In genomic region chr13:56428724-56429500, GRCm38 (mm10) we compare ENCODE assay signal across 8 mouse cellular contexts. TPM values are rescaled to one million over a fixed set of nuclear protein-coding genes. Genes with fewer than 3 reads are reported as not detected.
DNase-seq lines count a peak whose midpoint lies in the region; ATAC-seq and TF ChIP-seq lines count a peak whose summit lies in the region.

No protein-coding gene starts in this region.

- H3K4me1 ChIP-seq in embryonic facial prominence, embryonic 14.5 days (ENCODE audit: control insufficient read depth, insufficient read depth, low read length): no peaks in the 10 kb centered on the region
- no peaks in the 10 kb centered on the region for H3K4me1 ChIP-seq in heart, postnatal 0 days (ENCODE audit: control insufficient read depth, insufficient read depth)
- H3K4me1 ChIP-seq in lung, embryonic 14.5 days (ENCODE audit: insufficient read depth): no peaks in the 10 kb centered on the region

- ATAC-seq in embryonic facial prominence, embryonic 14.5 days (ENCODE audit: low read depth): peak; percentile 73
- peak; percentile 67; the same call in 1 of the 2 replicates for ATAC-seq in heart, postnatal 0 days (ENCODE audit: insufficient read depth, low read depth)
- peak; percentile 67 for ATAC-seq in lung, embryonic 14.5 days (ENCODE audit: insufficient read depth)

- H3K27ac ChIP-seq in embryonic facial prominence, embryonic 14.5 days (replicated peaks; ENCODE audit: low read depth, low read length): no peak overlapping the region
- no peak overlapping the region for H3K27ac ChIP-seq in heart, postnatal 0 days (ENCODE audit: low read depth)
- H3K27ac ChIP-seq in lung, embryonic 14.5 days (ENCODE audit: low read depth): no peak overlapping the region

- 31% methylated on average over 16 of the region's 16 CpGs for WGBS in embryonic facial prominence, embryonic 14.5 days
- WGBS in heart, postnatal 0 days: 33% methylated on average over 16 of the region's 16 CpGs
- 29% methylated on average over 16 of the region's 16 CpGs for WGBS in lung, embryonic 14.5 days

- TF ChIP-seq EP300 in heart, postnatal 0 days (IDR thresholded peaks at IDR 0.05; ENCODE audit: low read depth): no peak

- H3K4me2 ChIP-seq in embryonic facial prominence, embryonic 14.5 days (ENCODE audit: low read depth, low read length): no peak overlapping the region
- no peak overlapping the region for H3K4me2 ChIP-seq in heart, postnatal 0 days (ENCODE audit: low read depth, low read length)
- H3K4me2 ChIP-seq in lung, embryonic 14.5 days: no peak overlapping the region

- no peaks in the 10 kb centered on the region for H3K36me3 ChIP-seq in embryonic facial prominence, embryonic 14.5 days (ENCODE audit: control insufficient read depth, insufficient read depth, low read length)
- no peaks in the 10 kb centered on the region for H3K36me3 ChIP-seq in heart, postnatal 0 days (replicated peaks; ENCODE audit: control insufficient read depth, insufficient read depth, low read length)
- no peaks in the 10 kb centered on the region for H3K36me3 ChIP-seq in lung, embryonic 14.5 days (ENCODE audit: insufficient read depth)

- H3K9me3 ChIP-seq in embryonic facial prominence, embryonic 14.5 days (ENCODE audit: control insufficient read depth, low read length): no peaks in the 10 kb centered on the region
- H3K9me3 ChIP-seq in heart, postnatal 0 days (replicated peaks; ENCODE audit: control insufficient read depth, low read length): no peaks in the 10 kb centered on the region
- no peaks in the 10 kb centered on the region for H3K9me3 ChIP-seq in lung, embryonic 14.5 days (ENCODE audit: low read depth, low read length)

- peak; percentile 20 to 23 for DNase-seq in B cell, adult 2 months
- peak; percentile 68 to 78 for DNase-seq in adrenal gland, postnatal 36 days
- peak; percentile 81 for DNase-seq in embryonic facial prominence, embryonic 14.5 days (ENCODE audit: low spot score)
- peak; percentile 73 for DNase-seq in heart, postnatal 0 days (ENCODE audit: low spot score)
- DNase-seq in kidney, postnatal 25 days: peak; percentile 84 to 87
- DNase-seq in lung, embryonic 14.5 days: peak; percentile 91
- peak; percentile 77 for DNase-seq in ovary, postnatal 36 days (ENCODE audit: low spot score)
- DNase-seq in urinary bladder, postnatal 10 days (ENCODE audit: low spot score): peak; percentile 46

- H3K27me3 ChIP-seq in embryonic facial prominence, embryonic 14.5 days (replicated peaks; ENCODE audit: control insufficient read depth, insufficient read depth, low read length): no peaks in the 10 kb centered on the region
- H3K27me3 ChIP-seq in heart, postnatal 0 days (ENCODE audit: control insufficient read depth, insufficient read depth, low read length): peaks cover 29% of the 10 kb centered on the region
- H3K27me3 ChIP-seq in lung, embryonic 14.5 days (ENCODE audit: insufficient read depth, low read length): no peaks in the 10 kb centered on the region

- H3K4me3 ChIP-seq in embryonic facial prominence, embryonic 14.5 days (ENCODE audit: low read depth, low read length): no peak overlapping the region
- no peak overlapping the region for H3K4me3 ChIP-seq in heart, postnatal 0 days (ENCODE audit: low read depth, low read length)
- H3K4me3 ChIP-seq in lung, embryonic 14.5 days (ENCODE audit: low read depth, low read length): no peak overlapping the region

- no peak overlapping the region for H3K9ac ChIP-seq in embryonic facial prominence, embryonic 14.5 days (ENCODE audit: low read depth, low read length)
- no peak overlapping the region for H3K9ac ChIP-seq in heart, postnatal 0 days (replicated peaks; ENCODE audit: low read depth, low read length)
- H3K9ac ChIP-seq in lung, embryonic 14.5 days: no peak overlapping the region

- peak; percentile 79 for TF ChIP-seq CTCF in heart, postnatal 0 days (IDR thresholded peaks at IDR 0.05; ENCODE audit: low read depth)
- peak; percentile 94 for TF ChIP-seq CTCF in lung, embryonic 14.5 days (IDR thresholded peaks at IDR 0.05; ENCODE audit: low read depth)

RNA-seq across cellular contexts. Expression of gene Gm3045, which starts 2.5 kb away (rescaled TPM):
- total RNA-seq in adrenal gland, postnatal 36 days (2021): not detected
- polyA plus RNA-seq in embryonic facial prominence, embryonic 14.5 days (2014; fragmentation: Nextera tagmentation; extraction: Ambion mirVana): not detected in 2 replicates
- not detected in 2 replicates for total RNA-seq in heart, postnatal 0 days (2014; rRNA removed; ENCODE audit: low replicate concordance)
- not detected in 2 replicates for polyA plus RNA-seq in heart, postnatal 0 days (2015; fragmentation: Nextera tagmentation; extraction: Ambion mirVana)
- polyA plus RNA-seq in lung, embryonic 14.5 days (2014; fragmentation: Nextera tagmentation; extraction: Ambion mirVana): not detected in 2 replicates

RNA-seq across cellular contexts. Expression of gene Slc25a48, which starts 9.2 kb away (rescaled TPM):
- 1 to 10 TPM; 2.3 to 2.8 TPM for total RNA-seq in adrenal gland, postnatal 36 days (2021)
- 0.45 and 0.54 TPM in 2 replicates for polyA plus RNA-seq in embryonic facial prominence, embryonic 14.5 days (2014; fragmentation: Nextera tagmentation; extraction: Ambion mirVana)
- 0.57 TPM in 1 of 2 replicates, not detected in the other for total RNA-seq in heart, postnatal 0 days (2014; rRNA removed; ENCODE audit: low replicate concordance)
- not detected in 2 replicates for polyA plus RNA-seq in heart, postnatal 0 days (2015; fragmentation: Nextera tagmentation; extraction: Ambion mirVana)
- 0.19 and 0.22 TPM in 2 replicates for polyA plus RNA-seq in lung, embryonic 14.5 days (2014; fragmentation: Nextera tagmentation; extraction: Ambion mirVana)

RNA-seq across cellular contexts. Expression of gene Il9, which starts 53.1 kb away (rescaled TPM):
- not detected for total RNA-seq in adrenal gland, postnatal 36 days (2021)
- not detected in 2 replicates for polyA plus RNA-seq in embryonic facial prominence, embryonic 14.5 days (2014; fragmentation: Nextera tagmentation; extraction: Ambion mirVana)
- total RNA-seq in heart, postnatal 0 days (2014; rRNA removed; ENCODE audit: low replicate concordance): not detected in 2 replicates
- not detected in 2 replicates for polyA plus RNA-seq in heart, postnatal 0 days (2015; fragmentation: Nextera tagmentation; extraction: Ambion mirVana)
- not detected in 2 replicates for polyA plus RNA-seq in lung, embryonic 14.5 days (2014; fragmentation: Nextera tagmentation; extraction: Ambion mirVana)

Comparison
In these comparisons a context has a peak if more than half of its experiments do, and no peak if none do; other contexts are left out.
1. DNase-seq: peak in every context shown above with its lines; median percentile 91 in lung, embryonic 14.5 days; 86 in kidney, postnatal 25 days; 81 in embryonic facial prominence, embryonic 14.5 days; 77 in ovary, postnatal 36 days; 73 in adrenal gland, postnatal 36 days; 73 in heart, postnatal 0 days; 46 in urinary bladder, postnatal 10 days; 22 in B cell, adult 2 months.